Mouse (Mus musculus): ENCODE results near the gene Apba3. TPM values are rescaled to one million over a fixed set of nuclear protein-coding genes. Genes with fewer than 3 reads are reported as not detected.

Gene Apba3
- polyA plus RNA-seq, 1 experiment from 2014 or later: 46.1 TPM

DNA sequence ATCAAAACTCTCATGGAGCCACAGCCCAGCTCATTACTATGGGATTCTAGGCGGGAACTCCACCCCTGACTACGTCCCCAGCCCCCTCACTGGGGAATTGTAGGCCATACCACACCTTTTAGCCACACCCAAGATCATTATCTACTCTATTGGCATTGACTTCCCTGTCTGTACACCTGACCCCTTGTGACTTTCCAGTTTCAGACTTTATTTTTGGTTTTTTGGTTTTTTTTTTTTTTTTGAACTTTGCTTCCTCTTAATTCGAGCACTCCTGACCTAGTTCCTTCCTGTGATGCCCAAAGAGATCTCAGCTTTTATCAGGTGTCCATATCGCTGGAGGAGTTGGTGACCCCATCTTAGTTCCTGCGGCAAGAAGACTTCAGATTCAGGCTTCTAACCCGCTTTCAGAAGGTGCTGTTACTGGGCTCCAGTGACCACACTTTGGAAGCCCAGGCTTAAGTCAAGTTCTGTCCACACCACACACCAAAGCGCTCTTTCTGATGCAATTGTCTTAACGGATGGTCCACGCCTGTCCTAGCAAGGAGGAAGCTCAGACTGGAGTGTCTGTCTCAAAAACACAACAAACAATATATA is 24.8 kb downstream of the Apba3 start, which contains the start of gene Tjp3:
TSS of gene Tjp3 (minus strand) at position 71 of the 594 bp plus-strand sequence.
- WGBS: 72% methylated on average over 9 of the region's 9 CpGs
- no peak for ATAC-seq (ENCODE audit: insufficient number of reproducible peaks, low FRiP score)
- peaks cover 44% of the 10 kb centered on the region for H3K27me3 ChIP-seq (replicated peaks)
- H3K4me1 ChIP-seq (replicated peaks): peaks cover 38% of the 10 kb centered on the region
- no peak within 1 kb of the TSS for H3K4me3 ChIP-seq
- no peaks in the 10 kb centered on the region for H3K9me3 ChIP-seq (replicated peaks)
- peak within 1 kb of the TSS; percentile 87; the same call in 1 of the 2 replicates for H3K4me2 ChIP-seq
- H3K27ac ChIP-seq (ENCODE audit: poor library complexity, severe bottlenecking): no peak within 1 kb of the TSS
- H3K36me3 ChIP-seq: no peaks in the 10 kb centered on the region
- no peak within 1 kb of the TSS for H3K9ac ChIP-seq

DNA sequence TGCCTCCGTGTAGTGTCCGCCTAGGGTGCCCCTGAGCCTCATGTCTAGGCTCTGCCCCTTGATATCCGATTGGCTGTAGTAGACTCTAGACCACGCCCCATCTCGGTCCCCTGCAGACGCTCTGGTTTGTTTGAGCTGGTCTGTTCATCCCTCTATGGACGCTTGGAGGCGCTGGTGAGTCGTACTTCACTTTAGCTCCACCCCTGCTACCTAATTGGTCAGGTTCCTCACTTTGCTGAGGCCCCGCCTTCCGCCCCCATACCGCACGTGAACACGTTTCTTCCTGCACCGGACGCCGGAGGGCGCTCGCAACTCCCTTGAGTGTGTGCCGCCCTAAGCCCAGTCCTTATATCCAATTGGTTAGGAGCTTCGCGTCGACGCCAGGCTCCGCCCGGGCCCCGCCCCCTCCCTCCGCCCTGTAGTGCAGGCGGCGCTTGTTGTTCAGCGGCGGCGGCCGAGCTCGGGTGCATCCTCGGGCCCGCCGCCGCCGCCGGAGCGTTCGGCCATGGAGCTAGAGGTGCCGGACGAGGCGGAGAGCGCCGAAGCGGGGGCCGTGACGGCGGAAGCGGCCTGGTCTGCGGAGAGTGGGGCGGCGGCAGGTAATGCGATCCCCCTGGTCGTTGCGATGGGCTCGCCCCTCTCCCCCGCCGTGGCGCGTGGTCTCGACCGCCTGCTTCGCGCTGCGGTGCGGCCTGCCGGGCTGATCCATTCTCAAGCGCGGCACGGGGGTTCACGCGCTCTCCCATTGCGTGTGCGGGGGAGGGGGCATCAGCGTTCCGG is 26.0 kb downstream of the Apba3 start, which contains the start of gene Pip5k1c:
TSS of gene Pip5k1c (plus strand) at position 410 of the 780 bp plus-strand sequence.
- H3K9ac ChIP-seq: peak within 1 kb of the TSS; percentile 89
- no peaks in the 10 kb centered on the region for H3K36me3 ChIP-seq
- ATAC-seq (ENCODE audit: insufficient number of reproducible peaks, low FRiP score): peak; percentile 96
- WGBS: under 1% methylated on average over 80 of the region's 80 CpGs
- peak within 1 kb of the TSS; percentile 68 for H3K27ac ChIP-seq (ENCODE audit: poor library complexity, severe bottlenecking)
- no peaks in the 10 kb centered on the region for H3K9me3 ChIP-seq (replicated peaks)
- peaks cover 44% of the 10 kb centered on the region for H3K4me1 ChIP-seq (replicated peaks)
- peak within 1 kb of the TSS; percentile 87 for H3K4me2 ChIP-seq
- peaks cover 35% of the 10 kb centered on the region for H3K27me3 ChIP-seq (replicated peaks)
- H3K4me3 ChIP-seq: peak within 1 kb of the TSS; percentile 74

DNA sequence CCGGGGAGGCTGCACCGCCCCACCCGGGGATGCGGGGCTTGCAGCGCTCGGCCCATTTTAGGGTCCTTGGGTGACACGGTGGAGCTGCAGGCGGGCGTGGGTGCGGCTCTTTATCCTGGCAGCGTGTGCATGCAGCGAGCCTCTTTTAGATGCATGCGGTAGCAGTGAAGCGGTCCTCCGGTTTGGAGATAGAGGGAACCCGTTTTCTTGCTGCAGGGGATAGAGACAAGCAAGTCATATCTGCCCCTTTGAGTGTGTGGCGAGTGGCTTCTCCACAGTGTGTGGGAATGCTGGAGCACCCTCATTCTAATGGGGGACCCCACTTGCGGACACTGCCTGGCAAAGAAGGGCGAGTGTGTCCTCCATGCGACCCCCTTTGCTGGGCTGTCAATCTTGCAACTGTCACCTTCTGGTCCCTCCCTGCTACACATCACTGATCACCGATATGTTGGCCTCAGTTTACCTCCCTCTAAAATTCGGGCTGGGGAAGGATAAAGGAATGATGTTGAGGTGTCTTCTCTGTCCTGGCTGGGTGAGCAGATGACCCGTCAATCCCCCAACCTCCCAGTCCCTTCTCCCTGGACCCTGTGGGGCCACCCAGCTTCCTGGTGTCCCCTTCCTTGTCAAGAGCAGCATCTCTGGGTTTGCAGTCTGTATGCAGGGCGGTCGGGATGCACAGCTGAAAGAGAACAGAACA is 26.7 kb downstream of the Apba3 start:
- 3% methylated on average over 25 of the region's 25 CpGs for WGBS
- Histone ChIP-seq H3K4me3 (peak overlapping the region; percentile 74), H3K9ac (peak overlapping the region; percentile 89), H3K36me3 (no peaks in the 10 kb centered on the region), H3K4me1 (replicated peaks) (peaks cover 52% of the 10 kb centered on the region), H3K27me3 (replicated peaks) (peaks cover 28% of the 10 kb centered on the region), H3K27ac (ENCODE audit: poor library complexity, severe bottlenecking) (peak overlapping the region; percentile 68; the same call in 1 of the 2 replicates), H3K4me2 (peak overlapping the region; percentile 87), H3K9me3 (replicated peaks) (no peaks in the 10 kb centered on the region)
- no peak for ATAC-seq (ENCODE audit: insufficient number of reproducible peaks, low FRiP score)

DNA sequence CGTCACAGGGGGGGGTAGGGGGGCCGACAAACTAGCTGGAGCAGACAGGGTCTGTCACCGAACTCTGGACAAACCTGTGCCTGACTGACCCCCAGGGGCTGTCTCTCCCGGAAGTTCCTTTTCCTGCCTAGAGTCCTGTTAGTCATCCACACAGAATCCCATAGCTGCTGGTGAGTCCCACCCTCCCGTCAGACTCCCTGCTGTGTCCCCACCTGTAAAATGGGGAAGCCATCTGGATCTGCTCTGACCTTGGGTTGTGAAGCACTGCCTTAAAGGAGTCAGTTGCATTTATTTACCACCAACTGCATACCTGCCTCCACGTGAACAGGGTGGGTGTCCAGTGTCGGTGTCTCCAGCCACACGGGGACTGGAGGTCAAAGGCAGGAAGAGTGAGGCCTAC is 27.7 kb downstream of the Apba3 start:
- ATAC-seq (ENCODE audit: insufficient number of reproducible peaks, low FRiP score): no peak
- peak overlapping the region; percentile 74 for H3K4me3 ChIP-seq
- H3K36me3 ChIP-seq: no peaks in the 10 kb centered on the region
- H3K27me3 ChIP-seq (replicated peaks): peaks cover 21% of the 10 kb centered on the region
- peak overlapping the region; percentile 87 for H3K4me2 ChIP-seq
- peak overlapping the region; percentile 89 for H3K9ac ChIP-seq
- 48% methylated on average over 8 of the region's 8 CpGs for WGBS
- peaks cover 61% of the 10 kb centered on the region for H3K4me1 ChIP-seq (replicated peaks)
- no peak overlapping the region for H3K27ac ChIP-seq (ENCODE audit: poor library complexity, severe bottlenecking)
- no peaks in the 10 kb centered on the region for H3K9me3 ChIP-seq (replicated peaks)

DNA sequence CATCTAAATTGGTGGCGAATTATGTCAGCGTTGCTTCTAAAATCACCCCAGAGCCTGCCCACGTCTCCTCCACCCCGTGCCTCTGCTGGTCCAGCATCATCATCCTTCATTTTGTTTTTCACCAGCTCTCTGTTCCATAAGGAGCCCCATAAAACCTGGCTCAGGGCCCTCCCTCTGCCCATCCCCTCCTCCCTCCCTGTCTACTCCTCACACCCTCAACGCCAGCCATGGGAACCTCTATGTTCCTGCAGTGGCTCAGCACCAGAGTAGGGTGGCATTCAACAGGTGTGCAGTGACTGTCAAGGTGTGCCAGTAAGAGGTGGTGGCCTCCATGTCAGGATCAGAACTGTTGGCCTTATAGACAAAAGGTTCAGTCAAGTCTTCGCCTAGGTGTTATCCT is 28.4 kb downstream of the Apba3 start:
- Histone ChIP-seq H3K27ac (ENCODE audit: poor library complexity, severe bottlenecking) (no peak overlapping the region), H3K9me3 (replicated peaks) (no peaks in the 10 kb centered on the region), H3K4me2 (0 out of 2 replicates have a peak overlapping the region, but pooled peaks have one; percentile 87), H3K9ac (peak overlapping the region; percentile 89; the same call in 1 of the 2 replicates), H3K27me3 (replicated peaks) (peaks cover 13% of the 10 kb centered on the region), H3K4me1 (replicated peaks) (peaks cover 69% of the 10 kb centered on the region), H3K36me3 (no peaks in the 10 kb centered on the region), H3K4me3 (no peak overlapping the region)
- 89% methylated on average over 6 of the region's 6 CpGs for WGBS
- ATAC-seq (ENCODE audit: insufficient number of reproducible peaks, low FRiP score): no peak

DNA sequence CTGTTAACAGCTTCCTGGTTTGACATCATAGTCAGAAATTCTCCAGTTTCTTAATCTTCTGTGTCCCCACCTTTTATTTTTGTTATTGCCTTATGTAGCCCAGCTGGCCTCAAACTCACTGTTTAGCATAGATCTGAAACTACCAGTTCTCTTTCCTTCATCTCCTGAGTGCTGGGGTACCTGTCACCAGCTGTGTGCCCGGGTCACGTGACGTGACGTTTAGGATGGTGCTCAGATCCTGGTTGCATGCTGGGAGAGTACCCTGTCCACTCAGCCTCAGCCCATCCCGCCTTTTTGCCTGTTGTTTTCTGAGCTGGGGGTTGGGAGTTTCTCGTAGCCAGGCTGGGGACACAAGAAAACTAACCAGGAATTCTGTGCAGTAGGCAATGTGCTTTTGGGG is 30.5 kb downstream of the Apba3 start:
- peak overlapping the region; percentile 70 for H3K27ac ChIP-seq (ENCODE audit: poor library complexity, severe bottlenecking)
- ATAC-seq (ENCODE audit: insufficient number of reproducible peaks, low FRiP score): no peak
- H3K9me3 ChIP-seq (replicated peaks): no peaks in the 10 kb centered on the region
- H3K9ac ChIP-seq: peak overlapping the region; percentile 49
- H3K27me3 ChIP-seq (replicated peaks): no peaks in the 10 kb centered on the region
- H3K36me3 ChIP-seq: no peaks in the 10 kb centered on the region
- no peak overlapping the region for H3K4me3 ChIP-seq
- WGBS: 77% methylated on average over 6 of the region's 6 CpGs
- H3K4me2 ChIP-seq: peak overlapping the region; percentile 11; the same call in 1 of the 2 replicates
- peaks cover 77% of the 10 kb centered on the region for H3K4me1 ChIP-seq (replicated peaks)

DNA sequence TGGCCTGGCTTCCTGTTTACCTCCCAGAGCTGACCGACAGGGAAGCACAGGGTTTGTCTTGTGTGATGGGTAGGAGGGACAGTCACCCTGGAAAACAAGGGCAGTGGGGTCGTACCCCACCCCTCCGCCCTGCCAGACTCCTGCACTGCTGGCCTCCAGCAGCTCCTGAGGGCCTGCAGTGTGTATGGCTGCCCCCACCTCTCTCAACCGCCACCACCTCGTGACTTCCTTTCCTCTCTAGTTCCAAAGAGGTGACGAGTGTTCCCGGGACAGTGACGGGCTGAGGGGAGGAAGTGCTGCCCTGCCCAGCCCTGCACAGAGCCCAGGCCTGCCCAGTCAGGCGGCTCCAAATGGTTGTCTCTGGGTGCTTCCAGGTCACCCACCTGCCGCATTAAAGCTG is 31.1 kb downstream of the Apba3 start:
- Histone ChIP-seq H3K36me3 (no peaks in the 10 kb centered on the region), H3K9ac (peak overlapping the region; percentile 49), H3K9me3 (replicated peaks) (no peaks in the 10 kb centered on the region), H3K27ac (ENCODE audit: poor library complexity, severe bottlenecking) (peak overlapping the region; percentile 70), H3K27me3 (replicated peaks) (no peaks in the 10 kb centered on the region), H3K4me2 (peak overlapping the region; percentile 11; the same call in 1 of the 2 replicates), H3K4me3 (no peak overlapping the region), H3K4me1 (replicated peaks) (peaks cover 83% of the 10 kb centered on the region)
- WGBS: 34% methylated on average over 10 of the region's 10 CpGs
- ATAC-seq (ENCODE audit: insufficient number of reproducible peaks, low FRiP score): peak; percentile 37; the same call in 1 of the 2 replicates

DNA sequence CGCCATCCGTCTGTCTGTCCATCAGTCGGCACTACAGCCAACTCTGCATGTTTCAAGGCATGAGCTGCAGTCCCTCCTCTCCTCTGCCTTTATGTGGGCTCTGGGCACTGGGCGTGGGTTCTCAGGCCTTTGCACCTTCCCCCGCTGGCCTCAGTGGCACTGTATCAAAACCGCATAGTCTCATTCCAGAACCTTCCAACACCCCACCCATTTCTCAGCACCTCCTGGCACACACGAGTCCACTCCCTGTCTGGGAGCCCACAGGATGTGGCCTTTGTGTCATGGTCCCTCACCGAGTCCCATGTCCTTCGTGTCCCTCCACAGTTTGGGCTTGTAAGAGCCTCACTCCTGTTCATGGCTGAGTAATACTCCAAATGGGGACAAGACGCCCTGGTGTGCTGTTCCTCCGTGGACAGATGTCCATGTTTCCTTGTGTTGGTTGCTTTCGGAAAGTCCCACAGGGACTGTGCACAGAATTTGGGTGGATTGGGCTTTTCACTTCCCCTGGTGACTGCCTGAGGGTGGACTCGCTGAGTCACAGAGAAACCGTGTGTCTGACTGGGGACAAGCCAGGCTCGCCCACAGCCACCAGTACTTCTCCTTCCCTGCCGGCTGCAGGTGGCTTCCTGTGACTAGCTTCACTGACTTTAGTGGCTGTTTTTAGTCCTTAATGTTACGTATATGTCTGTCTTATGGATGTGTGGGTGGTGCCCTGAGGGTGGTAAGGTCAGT is 31.8 kb downstream of the Apba3 start:
- Histone ChIP-seq H3K4me3 (no peak overlapping the region), H3K27ac (ENCODE audit: poor library complexity, severe bottlenecking) (0 out of 2 replicates have a peak overlapping the region, but pooled peaks have one; percentile 70), H3K27me3 (replicated peaks) (no peaks in the 10 kb centered on the region), H3K4me2 (no peak overlapping the region), H3K36me3 (no peaks in the 10 kb centered on the region), H3K4me1 (replicated peaks) (peaks cover 88% of the 10 kb centered on the region), H3K9me3 (replicated peaks) (no peaks in the 10 kb centered on the region), H3K9ac (no peak overlapping the region)
- 89% methylated on average over 17 of the region's 17 CpGs for WGBS
- ATAC-seq (ENCODE audit: insufficient number of reproducible peaks, low FRiP score): no peak

DNA sequence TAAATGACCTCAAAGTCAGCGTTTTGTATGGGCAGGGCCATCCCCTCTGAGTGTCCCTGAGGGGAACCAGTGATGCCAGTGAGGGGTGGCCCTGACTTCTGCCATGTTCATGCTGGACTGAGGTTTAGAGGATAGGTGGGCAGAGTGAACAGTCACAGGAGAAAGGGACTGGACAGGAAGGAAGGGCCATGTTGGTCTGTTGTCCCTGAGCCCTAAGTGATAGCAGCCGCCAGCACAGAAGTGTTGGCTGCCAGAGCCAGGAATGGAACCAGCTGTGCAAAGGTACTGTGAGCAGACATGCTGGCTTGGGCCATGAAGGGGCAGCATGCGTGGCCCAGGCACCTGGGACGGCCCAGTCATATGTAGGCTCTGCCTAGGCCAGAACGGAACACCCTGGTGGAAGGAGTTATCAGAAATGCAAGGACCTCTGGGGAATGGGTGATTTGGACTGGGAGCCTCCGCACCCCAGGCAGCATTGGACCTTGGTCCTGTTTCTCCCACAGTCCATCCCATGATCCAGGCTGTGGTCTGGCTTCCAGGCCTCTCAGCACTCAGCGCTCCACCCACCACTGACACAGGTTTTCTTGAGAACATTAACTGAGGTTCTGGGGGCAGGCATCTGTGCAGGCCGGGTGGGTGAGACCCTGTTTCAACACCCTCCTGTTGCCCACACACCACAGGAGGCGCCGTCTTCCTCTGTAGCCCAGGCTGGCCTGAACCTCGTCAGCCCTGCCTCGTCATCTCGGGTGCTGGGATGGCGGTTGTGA is 33.0 kb downstream of the Apba3 start:
- H3K4me2 ChIP-seq: no peak overlapping the region
- ATAC-seq (ENCODE audit: insufficient number of reproducible peaks, low FRiP score): no peak
- H3K27me3 ChIP-seq (replicated peaks): no peaks in the 10 kb centered on the region
- WGBS: 79% methylated on average over 14 of the region's 14 CpGs
- no peak overlapping the region for H3K4me3 ChIP-seq
- peaks cover 86% of the 10 kb centered on the region for H3K4me1 ChIP-seq (replicated peaks)
- no peaks in the 10 kb centered on the region for H3K9me3 ChIP-seq (replicated peaks)
- peak overlapping the region; percentile 44; the same call in 1 of the 2 replicates for H3K27ac ChIP-seq (ENCODE audit: poor library complexity, severe bottlenecking)
- no peaks in the 10 kb centered on the region for H3K36me3 ChIP-seq
- peak overlapping the region; percentile 43 for H3K9ac ChIP-seq

DNA sequence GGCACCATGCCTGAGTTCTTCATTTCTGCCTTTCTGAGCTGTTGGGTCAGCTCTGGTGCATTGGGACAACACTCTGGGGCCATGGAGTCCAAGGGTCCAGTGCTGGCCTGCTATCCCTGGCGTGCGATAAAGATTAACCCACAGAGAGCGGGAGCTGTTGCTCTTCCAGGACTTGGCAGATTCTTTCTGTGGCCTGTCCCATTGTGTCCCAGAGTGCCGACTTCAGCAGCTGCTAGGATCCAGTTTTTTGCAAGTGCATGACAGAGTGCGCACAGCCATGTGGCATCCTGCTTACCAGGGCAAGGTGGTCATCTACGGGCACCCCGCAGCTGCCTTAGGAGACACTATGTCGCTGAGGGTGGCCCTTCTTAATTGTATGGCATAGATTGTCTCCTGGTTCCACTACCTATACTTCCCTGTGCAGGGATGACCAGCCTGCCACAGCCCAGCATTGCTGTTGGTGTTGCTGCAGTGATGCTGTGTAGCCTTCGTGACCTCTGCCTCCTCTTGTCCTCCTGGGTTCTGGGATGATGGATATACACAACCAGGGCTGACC is 33.7 kb downstream of the Apba3 start:
- H3K27me3 ChIP-seq (replicated peaks): no peaks in the 10 kb centered on the region
- H3K36me3 ChIP-seq: 0 out of 2 replicates have a peak, but pooled peaks cover 2% of the 10 kb centered on the region
- H3K9me3 ChIP-seq (replicated peaks): no peaks in the 10 kb centered on the region
- H3K4me1 ChIP-seq (replicated peaks): peaks cover 84% of the 10 kb centered on the region
- 77% methylated on average over 9 of the region's 9 CpGs for WGBS
- peak overlapping the region; percentile 11; the same call in 1 of the 2 replicates for H3K27ac ChIP-seq (ENCODE audit: poor library complexity, severe bottlenecking)
- no peak overlapping the region for H3K4me2 ChIP-seq
- no peak overlapping the region for H3K4me3 ChIP-seq
- no peak for ATAC-seq (ENCODE audit: insufficient number of reproducible peaks, low FRiP score)
- H3K9ac ChIP-seq: peak overlapping the region; percentile 37
